Mouse (Mus musculus) c-Kit-negative CD71-positive TER-119-positive erythroid progenitor cells, embryonic 14.5 days (primary cell): ENCODE data around the gene Map4k3.
"Not testable (repeated sequence)": the region's sequence is repeated elsewhere in the genome, so short reads cannot be mapped to it uniquely, and the experiment has no call there.

Experiments used
- DNase-seq: peaks from one replicate; pipeline ENCODE4 v3.0.0-alpha.2; 2013; ENCODE audit warnings: low read depth, low spot score

Gene Map4k3

GRCm38 (mm10) chr17:80568842-80569601, 159.3 kb downstream of the Map4k3 start:
- DNase-seq = no peak

GRCm38 (mm10) chr17:80568441-80568840, 159.8 kb downstream of the Map4k3 start:
- no peak for DNase-seq

- DNase-seq = no peak
These were observed 163.7 kb downstream of the Map4k3 start for GRCm38 (mm10) chr17:80564611-80564924.

GRCm38 (mm10) chr17:80563762-80564610, 164.3 kb downstream of the Map4k3 start:
- not testable (repeated sequence) for DNase-seq

GRCm38 (mm10) chr17:80562792-80563191, 165.5 kb downstream of the Map4k3 start:
- DNase-seq = no peak

- peak; percentile 19 for DNase-seq
These were observed 167.4 kb downstream of the Map4k3 start for GRCm38 (mm10) chr17:80560669-80561401.

GRCm38 (mm10) chr17:80559745-80560144, 168.5 kb downstream of the Map4k3 start:
- DNase-seq = no peak

GRCm38 (mm10) chr17:80559050-80559449, 169.2 kb downstream of the Map4k3 start:
- peak; percentile 8 for DNase-seq

- no peak for DNase-seq
These were observed 169.7 kb downstream of the Map4k3 start for GRCm38 (mm10) chr17:80558583-80558982.

- DNase-seq = no peak
These were observed 170.8 kb downstream of the Map4k3 start for GRCm38 (mm10) chr17:80557461-80557860.

GRCm38 (mm10) chr17:80553318-80554270, 174.7 kb downstream of the Map4k3 start:
- DNase-seq = peak; percentile 36

- no peak for DNase-seq
These were observed 175.6 kb downstream of the Map4k3 start for GRCm38 (mm10) chr17:80552653-80553052.

- DNase-seq = no peak
These were observed 177.3 kb downstream of the Map4k3 start for GRCm38 (mm10) chr17:80550981-80551380.

GRCm38 (mm10) chr17:80546846-80547245, 181.4 kb downstream of the Map4k3 start:
- DNase-seq = no peak

- no peak for DNase-seq
These were observed 182.1 kb downstream of the Map4k3 start for GRCm38 (mm10) chr17:80546227-80546626.

- DNase-seq = no peak
These were observed 184.6 kb downstream of the Map4k3 start for GRCm38 (mm10) chr17:80543646-80544045.

GRCm38 (mm10) chr17:80537136-80537535, 191.1 kb downstream of the Map4k3 start:
- no peak for DNase-seq

GRCm38 (mm10) chr17:80535633-80536032, 192.7 kb downstream of the Map4k3 start:
- DNase-seq = no peak

- not testable (repeated sequence) for DNase-seq
These were observed 196.9 kb downstream of the Map4k3 start for GRCm38 (mm10) chr17:80531351-80531750.
